Mouse (Mus musculus) bone marrow, adult 2 months (tissue): ENCODE measurements around the gene Smyd3. TPM values are rescaled to one million over a fixed set of nuclear protein-coding genes. Genes with fewer than 3 reads are reported as not detected.
A peak's percentile ranks its signal among the peaks of the same experiment; 100 is the strongest.

ENCODE experiments used
- H3K27ac ChIP-seq: fragments of 200-500 bp; 2 replicates; pipeline ENCODE4 v1.5.1; 2012; ENCODE audit warnings: low read depth, mild to moderate bottlenecking, control low read depth, inconsistent platforms, low read length; ENCODE audit not compliant: control insufficient read depth, poor library complexity, insufficient read depth
- H3K4me1 ChIP-seq: fragments of 200-500 bp; 2 replicates; pipeline ENCODE4 v1.6.1; 2011; ENCODE audit warnings: low read length; ENCODE audit not compliant: control insufficient read depth, insufficient read depth
- H3K4me3 ChIP-seq: fragments of 200-500 bp; replicated peaks from 2 replicates; pipeline ENCODE3; 2011; ENCODE audit warnings: mild to moderate bottlenecking, low read depth, low read length, control low read depth; ENCODE audit not compliant: control insufficient read depth
- CTCF ChIP-seq: fragments of 200-500 bp; IDR thresholded peaks from 2 replicates; pipeline ENCODE4 v1.5.1; 2011; ENCODE audit warnings: low read length, control low read depth; ENCODE audit not compliant: control insufficient read depth, insufficient read depth
- POLR2A ChIP-seq: fragments of 200-500 bp; IDR thresholded peaks from 2 replicates; pipeline ENCODE4 v1.6.1; 2011; ENCODE audit warnings: low read depth, mild to moderate bottlenecking, control low read depth, low read length, borderline replicate concordance; ENCODE audit not compliant: control insufficient read depth
- WGBS: fragments of 180-500 bp; shearing (Covaris S2); methylation state at CpG from one replicate; pipeline ENCODE4 v1.1.7; 2018; 5-methylcytosine and 5-hydroxymethylcytosine counted together
- polyA plus RNA-seq: library from polyadenylated mRNA; stranded (reverse); fragments of >200 nt; gene quantifications from 2 replicates; pipeline ENCODE4 v1.2.4, GENCODE M21; 2011; ENCODE audit warnings: low replicate concordance; ENCODE audit not compliant: missing spikeins, insufficient read depth, insufficient read length

The Smyd3 gene
- polyA plus RNA-seq, 1 experiment, result 20.8 TPM

GRCm38 (mm10) chr1:179462376-179462775 is 55.5 kb downstream of the Smyd3 start:
- WGBS, result 76% methylated on average over 5 of the region's 5 CpGs
- TF ChIP-seq POLR2A (no peak), CTCF (no peak)

GRCm38 (mm10) chr1:179461019-179461814 is 56.6 kb downstream of the Smyd3 start:
- H3K4me3 ChIP-seq, result no peak overlapping the region
- 87% methylated on average over 22 of the region's 22 CpGs for WGBS
- no peak overlapping the region for H3K27ac ChIP-seq
- no peaks in the 10 kb centered on the region for H3K4me1 ChIP-seq
- TF ChIP-seq POLR2A (no peak), CTCF (no peak)

More at GRCm38 (mm10) chr1:179462376-179462775, 55.5 kb downstream of the Smyd3 start:
- no peak overlapping the region for H3K4me3 ChIP-seq
- no peaks in the 10 kb centered on the region for H3K4me1 ChIP-seq
- H3K27ac ChIP-seq, result no peak overlapping the region

- WGBS, result 80% methylated on average over 10 of the region's 10 CpGs
- no peak overlapping the region for H3K4me3 ChIP-seq
- TF ChIP-seq POLR2A (no peak), CTCF (no peak)
- no peaks in the 10 kb centered on the region for H3K4me1 ChIP-seq
- no peak overlapping the region for H3K27ac ChIP-seq
These were observed 58.9 kb downstream of the Smyd3 start for GRCm38 (mm10) chr1:179458987-179459368.

GRCm38 (mm10) chr1:179458236-179458986 is 59.4 kb downstream of the Smyd3 start:
- H3K4me1 ChIP-seq, result no peaks in the 10 kb centered on the region
- H3K4me3 ChIP-seq, result no peak overlapping the region
- no peak overlapping the region for H3K27ac ChIP-seq
- WGBS, result 74% methylated on average over 9 of the region's 9 CpGs
- no peak for TF ChIP-seq CTCF
- TF ChIP-seq POLR2A, result no peak

GRCm38 (mm10) chr1:179454600-179454999 is 63.2 kb downstream of the Smyd3 start:
- H3K27ac ChIP-seq, result no peak overlapping the region
- no peak overlapping the region for H3K4me3 ChIP-seq
- WGBS, result 89% methylated on average over 6 of the region's 6 CpGs
- H3K4me1 ChIP-seq, result no peaks in the 10 kb centered on the region
- TF ChIP-seq POLR2A (no peak), CTCF (no peak)

GRCm38 (mm10) chr1:179451211-179451610 is 66.6 kb downstream of the Smyd3 start:
- no peak for TF ChIP-seq POLR2A
- TF ChIP-seq CTCF, result peak; percentile 39; the same call in 1 of the 2 replicates
- Histone ChIP-seq H3K4me3 (no peak overlapping the region), H3K27ac (no peak overlapping the region), H3K4me1 (no peaks in the 10 kb centered on the region)
- WGBS, result 95% methylated on average over 2 of the region's 2 CpGs

GRCm38 (mm10) chr1:179446845-179447212 is 71.0 kb downstream of the Smyd3 start:
- TF ChIP-seq POLR2A (no peak), CTCF (no peak)
- H3K4me1 ChIP-seq, result no peaks in the 10 kb centered on the region
- no peak overlapping the region for H3K27ac ChIP-seq
- WGBS, result 69% methylated on average over 2 of the region's 2 CpGs
- H3K4me3 ChIP-seq, result no peak overlapping the region

- no peak overlapping the region for H3K27ac ChIP-seq
- H3K4me1 ChIP-seq, result no peaks in the 10 kb centered on the region
- TF ChIP-seq CTCF, result no peak
- no peak overlapping the region for H3K4me3 ChIP-seq
- WGBS, result 82% methylated on average over 17 of the region's 17 CpGs
These were observed 71.6 kb downstream of the Smyd3 start for GRCm38 (mm10) chr1:179446127-179446844.
